Mouse (Mus musculus): ENCODE measurements around the gene Wdtc1. TPM values are rescaled to one million over a fixed set of nuclear protein-coding genes. Genes with fewer than 3 reads are reported as not detected.

Gene Wdtc1
- polyA plus RNA-seq, 1 experiment from 2014 or later = 24.2 TPM

GRCm38 (mm10) chr4:133372278-133372665, 19.0 kb upstream of the Wdtc1 start:
- Histone ChIP-seq H3K27me3 (no peaks in the 10 kb centered on the region), H3K36me3 (no peaks in the 10 kb centered on the region; the same call in 1 of the 2 replicates), H3K9me3 (no peaks in the 10 kb centered on the region), H3K4me2 (replicated peaks) (peak overlapping the region; percentile 86), H3K4me3 (peak overlapping the region; percentile 88; the same call in 1 of the 2 replicates), H3K27ac (replicated peaks) (no peak overlapping the region), H3K9ac (replicated peaks) (0 out of 2 replicates have a peak overlapping the region, but pooled peaks have one; percentile 94), H3K4me1 (peaks cover 48% of the 10 kb centered on the region)
- WGBS = 80% methylated on average over 6 of the region's 6 CpGs
- ATAC-seq (ENCODE audit: low FRiP score, low read depth) = no peak

DNA sequence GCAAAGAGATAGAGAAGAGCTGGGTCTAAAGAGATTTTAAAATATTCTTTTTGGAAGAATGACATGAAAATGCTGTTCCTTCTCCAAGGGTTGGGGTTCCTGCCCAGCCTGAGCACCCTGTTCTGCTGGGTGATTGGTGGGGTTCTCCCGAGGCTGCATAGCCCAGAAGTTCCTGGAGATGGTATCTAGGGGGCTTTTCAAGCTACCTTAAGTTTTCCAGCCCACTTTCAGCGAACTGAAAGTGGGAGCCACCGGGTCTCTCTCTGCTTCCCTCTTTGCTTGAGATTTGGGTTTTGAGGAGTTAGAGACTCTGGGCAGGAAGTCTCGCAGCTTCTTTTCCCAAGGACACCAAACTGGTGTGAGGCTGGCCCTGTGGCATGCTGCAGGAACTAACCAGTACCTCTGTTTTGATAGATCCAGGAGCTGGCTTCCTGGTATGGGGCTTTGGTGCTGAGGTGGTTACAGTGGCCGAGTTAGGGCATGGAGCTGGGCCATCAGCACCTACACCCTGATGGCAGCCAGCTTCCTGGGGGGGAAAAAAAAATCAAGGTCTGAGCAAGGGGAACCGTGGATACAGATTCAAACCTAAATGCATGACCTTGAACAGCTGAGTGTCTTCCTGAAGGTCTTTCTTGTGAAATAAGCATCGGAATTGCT, 18.5 kb upstream of the Wdtc1 start:
- Histone ChIP-seq H3K9ac (replicated peaks) (peak overlapping the region; percentile 94; the same call in 1 of the 2 replicates), H3K9me3 (no peaks in the 10 kb centered on the region), H3K4me3 (peak overlapping the region; percentile 88), H3K36me3 (no peaks in the 10 kb centered on the region; the same call in 1 of the 2 replicates), H3K27ac (replicated peaks) (no peak overlapping the region), H3K27me3 (no peaks in the 10 kb centered on the region), H3K4me2 (replicated peaks) (peak overlapping the region; percentile 86), H3K4me1 (peaks cover 48% of the 10 kb centered on the region)
- no peak for ATAC-seq (ENCODE audit: low FRiP score, low read depth)
- 83% methylated on average over 7 of the region's 7 CpGs for WGBS

DNA sequence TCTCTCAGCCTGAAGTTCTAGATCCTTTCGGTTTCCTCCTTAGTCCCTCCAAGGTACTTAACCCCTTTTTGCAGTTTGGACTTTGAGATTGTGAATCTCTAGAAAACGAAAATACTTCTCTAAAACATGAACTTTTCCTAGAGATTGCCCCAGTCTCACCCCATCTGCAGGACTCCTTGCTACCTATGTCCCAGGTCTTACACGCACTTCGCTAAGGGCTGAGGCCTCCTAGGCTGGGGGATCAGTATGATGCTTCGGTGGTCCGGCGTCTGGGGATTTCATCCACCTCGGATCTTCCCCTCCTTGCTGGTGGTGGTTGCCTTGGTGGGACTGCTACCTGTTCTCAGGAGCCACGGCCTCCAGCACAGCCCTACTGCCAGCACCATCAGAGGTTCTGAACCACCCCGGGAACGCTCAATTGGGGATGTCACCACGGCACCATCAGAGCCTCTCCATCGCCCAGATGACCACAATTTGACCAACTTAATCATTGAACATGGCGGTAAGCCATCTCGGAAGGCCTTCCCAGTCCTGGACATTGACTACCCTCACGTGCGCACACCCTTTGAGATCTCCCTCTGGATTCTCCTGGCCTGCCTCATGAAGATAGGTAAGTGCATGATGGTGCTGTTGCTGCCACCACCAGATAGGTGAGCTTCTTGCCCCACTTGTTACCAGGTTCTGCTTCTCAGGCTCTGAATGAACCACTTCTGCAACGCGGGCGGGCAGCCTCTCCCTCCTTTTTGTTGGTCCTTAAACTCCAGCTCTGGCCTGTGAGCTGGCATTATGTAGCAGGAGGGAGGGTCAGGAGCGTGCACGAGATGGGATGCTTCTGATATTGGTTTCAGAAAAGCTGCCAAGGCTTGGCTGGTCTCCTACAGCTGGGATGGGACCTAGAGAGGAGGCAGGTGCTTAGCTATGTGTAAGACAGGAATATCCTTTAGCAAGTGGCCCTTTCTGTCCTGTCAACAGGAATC, 17.3 kb upstream of the Wdtc1 start:
- Histone ChIP-seq H3K27me3 (no peaks in the 10 kb centered on the region), H3K4me1 (peaks cover 41% of the 10 kb centered on the region), H3K36me3 (no peaks in the 10 kb centered on the region), H3K4me3 (peak overlapping the region; percentile 88), H3K4me2 (replicated peaks) (peak overlapping the region; percentile 86), H3K9ac (replicated peaks) (peak overlapping the region; percentile 94), H3K27ac (replicated peaks) (peak overlapping the region; percentile 81; the same call in 1 of the 2 replicates), H3K9me3 (no peaks in the 10 kb centered on the region)
- 75% methylated on average over 22 of the region's 22 CpGs for WGBS
- ATAC-seq (ENCODE audit: low FRiP score, low read depth) = no peak

GRCm38 (mm10) chr4:133369553-133370297, 16.4 kb upstream of the Wdtc1 start, which contains the start of gene Slc9a1:
TSS of gene Slc9a1 (plus strand) at chr4:133369706.
- Histone ChIP-seq H3K9me3 (no peaks in the 10 kb centered on the region), H3K36me3 (no peaks in the 10 kb centered on the region), H3K9ac (replicated peaks) (peak within 1 kb of the TSS; percentile 94), H3K4me3 (peak within 1 kb of the TSS; percentile 88), H3K4me2 (replicated peaks) (peak within 1 kb of the TSS; percentile 86), H3K27ac (replicated peaks) (peak within 1 kb of the TSS; percentile 81), H3K27me3 (no peaks in the 10 kb centered on the region), H3K4me1 (peaks cover 39% of the 10 kb centered on the region)
- WGBS = 1% methylated on average over 40 of the region's 40 CpGs
- ATAC-seq (ENCODE audit: low FRiP score, low read depth) = peak; percentile 94

- no peaks in the 10 kb centered on the region for H3K4me1 ChIP-seq
- no peak overlapping the region for H3K9ac ChIP-seq (replicated peaks)
- H3K9me3 ChIP-seq = no peaks in the 10 kb centered on the region
- no peak overlapping the region for H3K4me3 ChIP-seq
- H3K27ac ChIP-seq (replicated peaks) = no peak overlapping the region
- WGBS = 94% methylated on average over 6 of the region's 6 CpGs
- H3K27me3 ChIP-seq = no peaks in the 10 kb centered on the region
- H3K36me3 ChIP-seq = no peaks in the 10 kb centered on the region
- no peak overlapping the region for H3K4me2 ChIP-seq (replicated peaks)
- no peak for ATAC-seq (ENCODE audit: low FRiP score, low read depth)
These were observed 1.4 kb upstream of the Wdtc1 start for GRCm38 (mm10) chr4:133354641-133355040.

GRCm38 (mm10) chr4:133352797-133353196, 484 bp downstream of the Wdtc1 start:
- no peak for ATAC-seq (ENCODE audit: low FRiP score, low read depth)
- 71% methylated on average over 10 of the region's 10 CpGs for WGBS
- no peak overlapping the region for H3K4me3 ChIP-seq
- H3K36me3 ChIP-seq = no peaks in the 10 kb centered on the region
- no peak overlapping the region for H3K27ac ChIP-seq (replicated peaks)
- no peak overlapping the region for H3K4me2 ChIP-seq (replicated peaks)
- H3K4me1 ChIP-seq = no peaks in the 10 kb centered on the region
- no peaks in the 10 kb centered on the region for H3K9me3 ChIP-seq
- no peak overlapping the region for H3K9ac ChIP-seq (replicated peaks)
- H3K27me3 ChIP-seq = no peaks in the 10 kb centered on the region

DNA sequence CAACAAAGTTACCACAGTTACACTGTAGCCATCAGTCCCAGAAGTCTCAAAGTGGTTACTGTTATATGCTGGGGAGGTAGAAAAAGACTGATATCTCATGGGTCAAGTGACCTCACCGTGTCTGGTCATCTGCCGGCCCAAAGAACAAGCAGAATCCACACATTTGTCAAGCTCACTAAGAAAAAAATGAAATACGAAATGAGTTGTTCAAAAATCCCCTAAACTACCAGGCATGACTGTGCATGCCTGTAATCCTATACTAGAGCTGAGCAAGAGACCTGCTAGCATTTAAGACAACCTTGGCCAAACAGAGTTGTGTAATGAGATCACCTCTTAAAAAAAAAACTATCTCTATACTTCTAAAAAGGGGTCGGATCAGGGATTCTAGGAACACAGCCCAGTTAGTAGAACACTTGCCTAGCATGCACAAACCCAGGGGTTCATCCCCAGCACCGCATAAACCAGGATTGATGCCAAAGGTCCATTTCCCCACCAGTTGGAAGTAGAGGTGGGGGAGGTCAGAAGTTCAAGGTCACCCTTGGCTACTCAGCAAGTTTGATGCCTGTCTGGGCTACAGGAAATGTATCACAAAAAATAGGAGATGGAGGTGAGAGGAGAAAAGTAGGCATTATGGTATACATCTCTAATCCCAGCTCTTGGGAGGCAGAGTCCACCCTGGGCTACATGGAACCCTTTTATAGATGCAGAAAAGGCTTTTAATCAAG, 5.1 kb downstream of the Wdtc1 start:
- 86% methylated on average over 5 of the region's 5 CpGs for WGBS
- no peak overlapping the region for H3K4me3 ChIP-seq
- H3K9me3 ChIP-seq = no peaks in the 10 kb centered on the region
- no peak overlapping the region for H3K27ac ChIP-seq (replicated peaks)
- no peak overlapping the region for H3K4me2 ChIP-seq (replicated peaks)
- H3K9ac ChIP-seq (replicated peaks) = no peak overlapping the region
- H3K27me3 ChIP-seq = peaks cover 4% of the 10 kb centered on the region; the same call in 1 of the 2 replicates
- no peaks in the 10 kb centered on the region for H3K4me1 ChIP-seq
- no peaks in the 10 kb centered on the region for H3K36me3 ChIP-seq
- ATAC-seq (ENCODE audit: low FRiP score, low read depth) = no peak

GRCm38 (mm10) chr4:133347624-133348023, 5.7 kb downstream of the Wdtc1 start:
- H3K4me2 ChIP-seq (replicated peaks) = no peak overlapping the region
- no peaks in the 10 kb centered on the region for H3K36me3 ChIP-seq
- H3K9ac ChIP-seq (replicated peaks) = no peak overlapping the region
- peaks cover 9% of the 10 kb centered on the region for H3K27me3 ChIP-seq
- H3K27ac ChIP-seq (replicated peaks) = no peak overlapping the region
- H3K9me3 ChIP-seq = no peaks in the 10 kb centered on the region
- 71% methylated on average over 4 of the region's 4 CpGs for WGBS
- no peaks in the 10 kb centered on the region for H3K4me1 ChIP-seq
- no peak for ATAC-seq (ENCODE audit: low FRiP score, low read depth)
- no peak overlapping the region for H3K4me3 ChIP-seq

DNA sequence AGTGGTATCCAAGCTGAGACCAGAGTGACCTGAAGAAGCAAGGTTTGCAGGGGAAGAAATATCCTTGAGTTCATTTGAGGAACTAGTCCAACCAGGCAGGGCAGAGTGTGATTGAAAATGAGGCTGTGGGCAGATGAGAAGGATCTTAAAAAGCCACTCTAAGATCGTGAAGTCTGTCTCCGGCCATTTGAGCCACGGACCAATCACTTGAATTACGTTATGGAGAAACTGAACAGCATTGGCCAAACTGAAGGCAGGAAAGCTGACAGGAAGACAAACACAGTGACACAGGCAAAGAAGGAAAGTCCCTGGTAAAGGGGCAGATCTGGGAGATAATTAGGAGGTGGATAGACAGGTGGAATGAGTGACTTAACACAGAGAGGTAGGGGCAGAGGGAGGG, 6.7 kb downstream of the Wdtc1 start:
- 80% methylated on average over 4 of the region's 4 CpGs for WGBS
- peaks cover 9% of the 10 kb centered on the region for H3K27me3 ChIP-seq
- no peaks in the 10 kb centered on the region for H3K9me3 ChIP-seq
- H3K4me2 ChIP-seq (replicated peaks) = no peak overlapping the region
- H3K27ac ChIP-seq (replicated peaks) = no peak overlapping the region
- no peak for ATAC-seq (ENCODE audit: low FRiP score, low read depth)
- no peaks in the 10 kb centered on the region for H3K36me3 ChIP-seq
- H3K9ac ChIP-seq (replicated peaks) = no peak overlapping the region
- no peaks in the 10 kb centered on the region for H3K4me1 ChIP-seq
- H3K4me3 ChIP-seq = no peak overlapping the region

DNA sequence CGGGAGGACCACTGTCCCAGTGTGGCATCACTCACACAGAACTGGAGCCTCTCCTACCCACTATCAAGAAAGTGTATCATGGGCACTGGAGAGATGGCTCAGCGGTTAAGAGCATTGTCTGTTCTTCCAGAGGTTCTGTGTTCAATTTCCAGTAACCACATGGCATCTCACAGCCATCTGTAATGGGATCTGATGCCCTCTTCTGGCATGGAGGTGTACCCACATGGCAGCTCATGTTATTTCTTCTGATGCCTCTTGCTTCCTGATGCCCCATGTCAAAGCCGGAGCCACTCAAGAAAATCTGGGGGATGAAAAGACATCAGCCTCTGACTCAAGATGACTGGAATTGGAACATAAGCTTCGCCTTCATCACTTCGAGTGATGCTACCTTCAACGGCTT, 7.6 kb downstream of the Wdtc1 start:
- no peak overlapping the region for H3K9ac ChIP-seq (replicated peaks)
- WGBS = 87% methylated on average over 6 of the region's 6 CpGs
- no peak for ATAC-seq (ENCODE audit: low FRiP score, low read depth)

DNA sequence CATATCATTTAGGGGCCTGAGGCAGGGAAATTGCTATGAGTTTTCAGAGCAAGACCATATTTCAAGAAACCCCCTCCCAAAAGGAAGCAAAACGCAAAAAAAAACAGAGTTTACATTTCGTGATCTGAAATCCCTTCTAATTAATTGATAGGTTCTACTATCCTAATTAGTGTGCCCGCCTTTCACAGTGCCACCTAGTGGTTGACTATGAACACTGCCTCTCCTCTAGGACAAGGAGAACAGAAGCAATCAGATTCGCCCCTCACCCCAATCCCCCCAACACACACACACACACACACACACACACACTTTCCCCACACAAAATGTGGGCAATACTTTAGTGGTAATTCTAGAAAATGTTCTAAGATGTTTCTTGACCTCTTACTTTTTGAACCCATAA, 9.2 kb downstream of the Wdtc1 start:
- WGBS = 11% methylated on average over 4 of the region's 4 CpGs
- Histone ChIP-seq H3K36me3 (no peaks in the 10 kb centered on the region), H3K27me3 (peaks cover 9% of the 10 kb centered on the region), H3K4me3 (no peak overlapping the region), H3K27ac (replicated peaks) (no peak overlapping the region), H3K4me2 (replicated peaks) (no peak overlapping the region), H3K9me3 (no peaks in the 10 kb centered on the region), H3K4me1 (no peaks in the 10 kb centered on the region), H3K9ac (replicated peaks) (no peak overlapping the region)
- no peak for ATAC-seq (ENCODE audit: low FRiP score, low read depth)

More for the DNA sequence above, 7.6 kb downstream of the Wdtc1 start:
- Histone ChIP-seq H3K4me3 (no peak overlapping the region), H3K27me3 (peaks cover 9% of the 10 kb centered on the region), H3K4me1 (no peaks in the 10 kb centered on the region), H3K36me3 (no peaks in the 10 kb centered on the region), H3K9me3 (no peaks in the 10 kb centered on the region), H3K4me2 (replicated peaks) (no peak overlapping the region), H3K27ac (replicated peaks) (no peak overlapping the region)
